Mouse (Mus musculus) myocyte (in vitro differentiated cells): Measurements from ENCODE around the gene Kcnj4.

Experiments used
- MAX ChIP-seq: IDR thresholded peaks from one replicate; pipeline ENCODE4 v1.6.1; 2011; ENCODE audit warnings: low read depth, mild to moderate bottlenecking, control low read depth
- POLR2A ChIP-seq: IDR thresholded peaks from one replicate; pipeline ENCODE4 v1.6.1; 2011; ENCODE audit warnings: low read depth, mild to moderate bottlenecking, control low read depth, moderate library complexity; ENCODE audit not compliant: insufficient read length

GRCm38 (mm10) chr15:79504707-79505452 is at the start of gene Kcnj4:
- TF ChIP-seq MAX (no peak), POLR2A (no peak)
